Mouse (Mus musculus): ENCODE results near the gene Chit1.

DNA sequence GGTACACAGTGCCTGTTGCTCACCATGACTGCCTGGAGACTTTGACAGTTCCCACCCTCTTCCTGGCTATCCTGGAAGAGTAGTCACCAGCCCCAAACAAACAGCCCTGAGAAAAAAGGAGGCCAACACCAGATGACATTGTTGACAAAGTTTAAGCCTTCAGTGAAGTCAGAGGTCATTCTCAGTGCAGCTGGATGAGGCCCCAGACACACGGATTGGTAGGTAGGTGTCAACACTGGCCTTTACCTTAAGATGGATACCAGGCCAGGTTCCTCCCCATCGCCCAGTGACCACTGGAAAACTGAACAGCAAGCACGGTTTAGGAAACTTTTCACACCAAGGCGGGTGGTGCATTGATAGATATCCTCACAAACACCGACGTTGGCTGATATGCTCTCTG lies 18.7 kb upstream of the Chit1 start:
- no peak for TF ChIP-seq POLR2A (IDR thresholded peaks at IDR 0.05; ENCODE audit: borderline replicate concordance, extremely low read depth, low read depth, low read length)
- no peak for TF ChIP-seq CTCF (IDR thresholded peaks at IDR 0.05; ENCODE audit: insufficient read depth, low read length)

All from lung, adult 2 months (tissue).